Mouse (Mus musculus) CH12.LX (cell line): ENCODE measurements around the gene Treh.

Experiments
- CHD2 ChIP-seq: IDR thresholded peaks from 2 replicates; pipeline ENCODE4 v1.6.1; 2011; ENCODE audit warnings: low read length, improper control_type of control experiment
- CTCF ChIP-seq, 2 experiments: IDR thresholded peaks in 1 of 2; conservative IDR thresholded peaks in 1 of 2; 2 replicates each; pipeline ENCODE4 v1.5.1; 2011 to 2012; ENCODE audit warnings: low read depth in 2 of 2, low read length in 2 of 2, improper control_type of control experiment in 1 of 2, inconsistent platforms in 1 of 2, mild to moderate bottlenecking in 1 of 2, moderate library complexity in 1 of 2
- EP300 ChIP-seq: IDR thresholded peaks from 2 replicates; pipeline ENCODE4 v1.6.1; 2011; ENCODE audit warnings: low read length, improper control_type of control experiment
- ETS1 ChIP-seq: conservative IDR thresholded peaks from 2 replicates; pipeline ENCODE4 v1.6.1; 2012; ENCODE audit warnings: low read depth, mild to moderate bottlenecking, inconsistent platforms, low read length, improper control_type of control experiment, moderate library complexity
- KAT2A ChIP-seq: IDR thresholded peaks from 2 replicates; pipeline ENCODE4 v1.6.1; 2012; ENCODE audit warnings: low read length, improper control_type of control experiment, inconsistent platforms; ENCODE audit not compliant: insufficient replicate concordance
- MAZ ChIP-seq: IDR thresholded peaks from 2 replicates; pipeline ENCODE4 v1.6.1; 2012; ENCODE audit warnings: low read depth, mild to moderate bottlenecking, inconsistent platforms, low read length, improper control_type of control experiment, moderate library complexity
- MXI1 ChIP-seq: IDR thresholded peaks from 2 replicates; pipeline ENCODE4 v1.6.1; 2011; ENCODE audit warnings: mild to moderate bottlenecking, low read depth, low read length, improper control_type of control experiment
- POLR2A ChIP-seq: IDR thresholded peaks from 2 replicates; pipeline ENCODE4 v1.6.1; 2011; ENCODE audit warnings: low read depth, mild to moderate bottlenecking, improper control_type of control experiment, low read length
- SMC3 ChIP-seq: IDR thresholded peaks from 2 replicates; pipeline ENCODE4 v1.6.1; 2011; ENCODE audit warnings: low read depth, low read length, improper control_type of control experiment
- TCF12 ChIP-seq: IDR thresholded peaks from 2 replicates; pipeline ENCODE4 v1.6.1; 2014; ENCODE audit warnings: low read depth, mild to moderate bottlenecking, inconsistent platforms, low read length, improper control_type of control experiment
- ZC3H11A ChIP-seq: IDR thresholded peaks from 2 replicates; pipeline ENCODE4 v1.6.1; 2012; ENCODE audit warnings: low read depth, mild to moderate bottlenecking, inconsistent platforms, low read length, improper control_type of control experiment
- ZKSCAN1 ChIP-seq: IDR thresholded peaks from 2 replicates; pipeline ENCODE4 v1.6.1; 2012; ENCODE audit warnings: low read depth, inconsistent platforms, low read length, improper control_type of control experiment, borderline replicate concordance
- ZMIZ1 ChIP-seq: IDR thresholded peaks from 2 replicates; pipeline ENCODE4 v1.6.1; 2012; ENCODE audit warnings: low read depth, mild to moderate bottlenecking, inconsistent platforms, low read length, improper control_type of control experiment

DNA sequence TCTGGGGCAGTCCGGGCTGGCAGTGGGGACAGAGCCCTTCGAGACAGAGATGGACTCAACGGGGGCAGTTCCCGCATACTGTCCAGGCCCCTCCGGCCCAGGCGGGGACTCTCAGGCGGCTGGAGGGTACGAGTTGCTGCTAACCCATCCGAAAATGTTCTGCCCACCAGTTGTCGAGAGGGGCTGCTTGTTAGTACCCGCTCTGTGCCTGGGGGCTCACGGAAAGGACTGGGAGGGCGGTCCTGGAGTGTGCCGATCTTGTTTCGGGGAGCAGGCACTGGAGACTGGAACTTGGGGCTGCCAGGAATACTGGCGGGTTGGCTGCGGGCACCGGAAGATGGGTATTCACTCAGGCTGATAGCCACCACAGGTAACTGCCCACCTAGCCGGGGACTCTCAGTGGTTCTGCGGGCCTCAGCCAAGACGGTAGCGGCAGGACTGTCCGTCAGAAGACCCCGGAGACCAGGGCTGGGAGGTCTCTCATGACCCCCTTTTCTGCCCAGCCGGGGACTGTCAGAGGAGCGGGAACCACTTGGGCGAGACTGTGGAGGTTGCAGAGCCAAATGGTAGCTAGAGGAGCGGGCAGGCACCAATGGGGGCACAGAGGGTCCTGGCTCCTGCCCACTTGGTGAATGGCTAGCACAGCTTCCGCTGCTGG lies 42.8 kb downstream of the Treh start:
- TF ChIP-seq CTCF (conservative IDR thresholded peaks at IDR 0.05 in 1 of 2, IDR thresholded peaks at IDR 0.05 in 1 of 2; ENCODE audit: low read depth in 2 of 2, low read length in 2 of 2) (no peak), CHD2 (no peak), EP300 (no peak), POLR2A (no peak), SMC3 (no peak), MXI1 (no peak), KAT2A (no peak), ZKSCAN1 (no peak), ZMIZ1 (no peak), TCF12 (no peak), MAZ (no peak), ETS1 (no peak), ZC3H11A (no peak)
